Mouse (Mus musculus): ENCODE results near the gene Nubp1.

The Nubp1 gene

DNA sequence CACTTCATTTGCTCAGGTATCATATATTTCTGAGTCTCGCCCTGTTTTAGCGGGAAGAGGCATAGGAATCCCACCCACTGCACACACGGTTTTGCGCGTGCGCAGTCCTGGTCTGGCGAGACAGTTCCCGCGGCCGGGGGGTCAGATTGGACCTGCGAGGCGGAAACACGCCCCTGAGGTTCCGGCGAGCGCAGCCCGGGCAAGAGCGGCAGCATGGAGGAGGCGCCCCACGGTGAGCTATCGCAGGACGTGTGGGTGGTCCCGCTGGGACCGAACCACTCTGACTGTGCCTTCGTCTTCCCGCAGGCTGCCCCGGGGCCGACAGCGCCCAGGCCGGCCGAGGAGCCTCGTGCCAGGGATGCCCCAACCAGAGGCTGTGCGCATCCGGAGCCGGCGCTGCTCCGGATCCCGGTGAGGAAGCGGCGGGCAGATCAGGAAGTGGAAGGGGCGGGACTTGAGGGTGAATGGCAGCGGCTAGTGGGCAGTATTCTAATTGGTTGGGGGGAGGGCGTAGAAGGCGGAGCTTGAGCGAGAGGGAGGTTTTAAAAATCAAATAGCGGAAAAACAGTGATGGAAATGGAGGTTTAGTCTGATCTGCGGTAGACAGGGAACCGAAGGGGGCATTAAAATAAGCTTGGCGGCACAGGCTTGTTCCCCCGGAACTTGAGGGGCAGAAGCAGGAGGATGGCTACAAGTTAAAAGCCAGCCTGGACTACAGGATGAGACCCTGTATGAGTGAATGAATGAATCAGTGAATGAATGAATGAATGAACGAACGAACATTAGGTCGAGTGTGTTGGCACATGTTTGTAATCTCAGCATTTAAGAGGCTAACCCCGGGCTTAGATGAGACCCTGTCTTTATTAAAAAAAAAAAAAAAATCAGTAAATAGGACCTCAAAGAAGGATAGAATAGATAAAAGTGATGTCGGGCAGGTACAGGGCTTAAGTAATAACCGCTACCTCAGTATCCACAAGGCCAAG, at the start of gene Nubp1:
Gene Nubp1, plus strand, starts transcription at position 185 of the 983 bp plus-strand sequence.
- peak; percentile 87 to 95 for DNase-seq (ENCODE audit: low spot score in 2 of 2)

DNA sequence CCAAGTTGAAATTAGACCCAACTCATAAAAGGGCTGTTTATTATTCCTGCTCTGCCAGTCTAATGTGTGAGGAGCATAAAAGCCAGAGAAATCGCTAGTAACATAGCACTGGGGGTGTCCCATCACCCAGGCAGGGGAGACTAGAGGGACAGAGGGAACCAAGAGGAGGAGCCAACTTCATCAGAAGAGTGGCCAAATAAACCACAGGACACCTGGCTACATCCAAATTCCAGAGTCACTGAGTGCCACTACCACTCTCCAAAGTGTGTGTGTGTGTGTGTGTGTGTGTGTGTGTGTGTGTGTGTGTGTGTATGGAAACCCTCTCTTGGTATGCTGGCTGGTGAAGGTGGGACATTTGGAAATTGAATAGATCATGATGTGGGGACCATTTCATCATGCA, 48.7 kb upstream of the Nubp1 start:
- DNase-seq (ENCODE audit: low spot score in 2 of 2): no peak

- DNase-seq (ENCODE audit: low spot score in 2 of 2): peak in 1 of 2 experiments; percentile 60
Measured at GRCm38 (mm10) chr16:10365796-10366195, 46.0 kb upstream of the Nubp1 start.

DNA sequence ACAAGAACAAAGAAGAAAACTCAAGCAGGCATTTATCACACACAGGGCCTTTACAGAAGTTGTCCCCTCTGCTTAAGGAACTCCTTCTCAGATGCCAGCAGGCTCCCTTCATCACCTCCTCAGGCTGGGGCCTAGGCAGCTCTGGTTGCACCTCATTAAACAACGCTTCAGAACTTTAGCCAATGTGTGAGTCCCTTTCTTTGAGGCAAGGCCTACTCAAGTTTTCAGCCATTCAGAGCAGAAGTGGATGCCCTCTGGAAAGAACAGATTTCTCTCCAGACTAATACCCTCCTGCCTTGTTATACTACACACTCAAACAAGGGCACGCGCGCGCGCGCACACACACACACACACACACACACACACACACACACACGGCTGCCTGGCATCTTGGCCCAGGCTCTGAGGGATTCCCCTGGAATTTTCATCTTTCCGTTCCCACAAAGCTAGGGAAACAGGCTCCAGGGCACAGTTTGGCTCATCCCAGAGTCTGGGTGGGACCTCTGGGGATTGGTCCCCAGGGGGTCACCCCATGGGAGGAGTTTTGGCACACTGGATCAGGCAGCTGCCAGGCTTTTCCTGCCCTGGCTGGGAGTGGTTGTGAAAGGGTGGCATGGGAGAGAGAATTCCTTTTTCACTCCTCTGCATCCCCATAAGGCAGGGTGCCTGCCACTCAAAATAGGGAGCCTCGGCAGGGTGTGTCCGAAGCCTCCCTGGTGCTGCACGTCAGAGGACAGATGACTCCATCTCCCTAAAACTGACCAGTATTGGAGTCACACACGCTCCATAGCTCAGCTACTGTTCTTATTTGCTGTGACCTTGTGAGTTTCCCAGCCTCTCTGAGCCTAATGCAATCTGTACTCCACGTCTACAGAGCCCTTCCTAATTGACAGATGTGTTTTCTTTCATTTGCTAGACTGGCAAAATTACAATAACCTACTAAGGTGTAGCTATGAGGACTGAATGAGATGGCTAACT, 45.2 kb upstream of the Nubp1 start:
- no peak for DNase-seq (ENCODE audit: low spot score in 2 of 2)

GRCm38 (mm10) chr16:10369468-10369934, 42.2 kb upstream of the Nubp1 start:
- no peak for DNase-seq (ENCODE audit: low spot score in 2 of 2)

- no peak for DNase-seq (ENCODE audit: low spot score in 2 of 2)
Measured at GRCm38 (mm10) chr16:10369996-10370395, 41.8 kb upstream of the Nubp1 start.

DNA sequence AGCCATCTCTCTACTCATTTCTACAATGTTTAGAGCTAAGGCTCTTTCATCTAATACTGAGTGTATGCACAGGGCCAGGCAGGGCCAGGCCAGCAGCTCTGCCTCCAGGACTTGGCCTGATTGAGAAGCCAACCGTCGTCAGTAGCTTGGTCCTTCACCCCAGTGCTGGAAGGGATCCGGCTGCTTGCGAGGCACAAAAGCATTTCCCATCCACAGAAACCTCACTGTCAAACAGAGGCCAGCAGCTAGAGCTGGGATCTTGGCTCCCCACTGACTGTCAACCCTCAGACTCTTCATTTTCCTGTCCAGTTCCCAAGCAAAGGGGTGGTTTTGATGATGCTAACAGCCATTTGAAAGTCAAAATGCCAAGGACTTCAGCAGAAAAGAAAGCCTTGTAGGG, 39.4 kb upstream of the Nubp1 start:
- DNase-seq (ENCODE audit: low spot score in 2 of 2): no peak

- DNase-seq (ENCODE audit: low spot score in 2 of 2): peak; percentile 51 to 68
Measured at GRCm38 (mm10) chr16:10374254-10375011, 37.3 kb upstream of the Nubp1 start.

GRCm38 (mm10) chr16:10377286-10377685, 34.5 kb upstream of the Nubp1 start:
- DNase-seq (ENCODE audit: low spot score in 2 of 2): no peak

- no peak for DNase-seq (ENCODE audit: low spot score in 2 of 2)
Measured at GRCm38 (mm10) chr16:10379531-10379930, 32.2 kb upstream of the Nubp1 start.

DNA sequence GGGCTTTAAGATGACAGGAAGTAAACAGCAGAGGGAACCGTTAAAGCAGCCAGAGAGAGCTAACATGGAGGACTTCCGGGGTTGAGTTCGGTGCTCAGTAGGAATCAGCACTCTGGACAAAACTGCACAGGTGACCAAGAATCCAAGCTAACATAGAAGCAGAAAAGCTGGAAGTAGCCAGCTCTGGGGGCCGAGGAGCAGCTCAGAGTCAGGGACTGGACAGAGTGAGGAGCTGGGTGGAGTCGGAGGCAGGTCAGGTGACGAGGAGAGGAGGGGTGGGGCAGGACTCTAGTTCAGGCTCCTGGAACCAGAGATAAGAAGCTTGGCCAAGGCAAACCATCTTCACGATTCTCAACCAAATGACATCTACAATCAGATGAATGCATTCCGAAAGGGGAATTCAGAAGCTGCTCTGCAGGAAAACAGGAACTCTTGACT, 27.7 kb upstream of the Nubp1 start:
- peak in 1 of 2 experiments; percentile 49 for DNase-seq (ENCODE audit: low spot score in 2 of 2)

GRCm38 (mm10) chr16:10384544-10384943, 27.2 kb upstream of the Nubp1 start:
- no peak for DNase-seq (ENCODE audit: low spot score in 2 of 2)

DNA sequence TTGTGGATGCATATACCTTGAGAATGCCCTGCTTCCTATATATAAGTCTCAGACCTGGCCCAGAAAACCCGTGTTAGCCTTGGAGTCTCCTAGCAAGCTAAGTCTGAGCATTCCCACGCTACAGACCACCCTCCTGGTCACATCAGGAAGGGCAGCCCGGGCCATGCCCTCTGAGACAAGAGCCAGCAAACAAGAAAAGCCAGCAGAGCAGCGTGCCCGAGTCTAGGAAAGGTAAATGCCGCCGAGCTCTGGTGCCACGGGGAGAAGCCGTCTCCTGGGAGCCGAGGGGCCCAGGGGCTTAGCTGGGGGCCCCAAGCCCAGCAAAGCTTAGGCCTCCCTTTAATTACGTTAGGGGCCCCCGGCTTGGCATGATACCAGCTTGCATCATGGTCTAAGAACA, 26.5 kb upstream of the Nubp1 start:
- peak; percentile 41 to 46 for DNase-seq (ENCODE audit: low spot score in 2 of 2)

- DNase-seq (ENCODE audit: low spot score in 2 of 2): no peak
Measured at GRCm38 (mm10) chr16:10388634-10389365, 22.9 kb upstream of the Nubp1 start.

DNA sequence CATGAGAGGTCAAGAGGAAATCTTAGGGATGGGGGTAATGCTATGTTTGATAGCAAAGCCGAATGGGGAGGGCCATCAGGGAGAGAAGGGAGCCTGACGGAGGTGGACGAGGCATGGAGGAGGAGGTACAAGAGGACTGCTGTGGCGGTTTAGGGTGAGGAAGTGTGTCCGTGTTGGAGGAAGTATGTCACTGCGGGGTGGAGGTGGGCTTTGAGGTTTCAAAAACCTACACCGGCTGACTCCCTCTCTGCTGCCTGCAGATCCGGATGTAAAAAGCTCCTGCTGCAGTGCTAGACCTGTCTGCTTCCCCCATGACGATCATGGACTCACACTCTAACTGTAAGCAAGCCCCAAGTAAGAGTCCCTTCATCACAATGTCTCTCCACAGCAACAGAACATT, 19.2 kb upstream of the Nubp1 start:
- DNase-seq (ENCODE audit: low spot score in 2 of 2): no peak

GRCm38 (mm10) chr16:10394699-10395540, 16.8 kb upstream of the Nubp1 start, which contains the start of gene Tekt5:
Gene Tekt5 (minus strand): TSS chr16:10395490.
- peak; percentile 48 to 69 for DNase-seq (ENCODE audit: low spot score in 2 of 2)

DNA sequence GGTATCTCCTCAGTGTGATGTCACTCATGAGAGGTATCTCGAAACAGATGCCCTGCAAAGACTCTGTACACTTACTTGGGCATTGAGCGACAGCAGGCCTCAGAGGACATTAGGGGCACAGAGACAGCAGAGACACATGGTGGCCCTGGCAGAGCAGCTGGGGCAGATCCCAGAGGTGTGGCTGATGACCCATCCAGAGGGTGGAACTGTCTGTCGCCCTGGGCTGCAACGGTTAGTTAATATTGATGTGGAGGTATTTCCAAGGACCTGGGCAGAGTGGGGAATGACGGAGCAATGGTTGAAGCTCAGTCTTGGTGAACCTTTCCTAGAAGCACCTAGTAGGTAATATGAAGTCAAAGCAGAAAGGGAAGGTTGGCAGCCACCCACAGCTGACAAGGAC, 13.0 kb upstream of the Nubp1 start:
- no peak for DNase-seq (ENCODE audit: low spot score in 2 of 2)

DNA sequence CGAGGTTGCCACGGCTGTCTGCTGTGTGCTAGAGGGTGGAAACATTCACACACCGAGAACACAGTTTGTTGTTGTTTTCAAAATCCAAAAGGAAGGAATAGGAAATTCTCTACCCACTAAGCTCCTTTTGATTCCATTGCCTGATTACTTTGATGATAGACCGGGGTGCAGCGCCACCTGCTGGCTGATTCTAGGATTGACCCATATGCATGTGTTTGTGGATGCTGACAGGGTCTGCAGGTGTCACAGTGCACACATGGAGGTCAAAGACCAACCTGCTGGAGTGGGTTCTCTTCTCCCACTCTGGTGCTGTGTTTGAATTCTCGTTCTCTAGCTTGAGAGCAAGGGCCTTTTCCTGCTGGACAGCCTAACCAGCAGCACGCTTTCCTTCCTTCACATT, 12.6 kb upstream of the Nubp1 start:
- DNase-seq (ENCODE audit: low spot score in 2 of 2): peak; percentile 67 to 83

GRCm38 (mm10) chr16:10415976-10416375, 4.2 kb downstream of the Nubp1 start:
- no peak for DNase-seq (ENCODE audit: low spot score in 2 of 2)
